Mouse (Mus musculus): ENCODE data around the gene Gm8871.
"Not testable (repeated sequence)": the region's sequence is repeated elsewhere in the genome, so short reads cannot be mapped to it uniquely, and the experiment has no call there.

The Gm8871 gene

GRCm38 (mm10) chr5:10947505-10947904, at the start of gene Gm8871, which contains the start of gene Gm8857:
TSS of gene Gm8871 (plus strand) at chr5:10947805.
TSS of gene Gm8857 (plus strand) at chr5:10947807.
- in situ Hi-C loops (cut with MboI; ENCODE audit: low sequenced_read_pairs): not testable (repeated sequence)

- in situ Hi-C loops (cut with MboI; ENCODE audit: low sequenced_read_pairs): not testable (repeated sequence)
Observed at GRCm38 (mm10) chr5:10953512-10953911, 5.9 kb downstream of the Gm8871 start.

- in situ Hi-C loops (cut with MboI; ENCODE audit: low sequenced_read_pairs): not testable (repeated sequence)
Observed at GRCm38 (mm10) chr5:10958057-10958456, 10.5 kb downstream of the Gm8871 start.
